Mouse (Mus musculus) T-helper 17 cell (primary cell): ENCODE measurements around the gene Sgcb.

Experiments used
- in situ Hi-C, 2 experiments: fragments of 300-600 bp; cut with MboI, MseI; formaldehyde crosslinking; loops; 1 replicate in 1 of 2; 2 replicates in 1 of 2; pipeline ENCODE4 v1.15.1; 2025; ENCODE audit warnings: high pct_unique_total_duplicates in 2 of 2

Sgcb gene

GRCm38 (mm10) chr5:73637337-73638107 lies 10.1 kb downstream of the Sgcb start:
- in situ Hi-C loops, result loop anchor here in 1 of 2 experiments (10.0 to 25.0 kb wide), 2 partner anchors 93 to 625 kb away; partner anchors contain the start of gene Slc10a4

GRCm38 (mm10) chr5:73633141-73633540 lies 14.4 kb downstream of the Sgcb start:
- in situ Hi-C loops, result loop anchor here in 1 of 2 experiments (10.0 to 25.0 kb wide), 2 partner anchors 88 to 621 kb away; partner anchors contain the start of gene Slc10a4

GRCm38 (mm10) chr5:73632291-73632690 lies 15.3 kb downstream of the Sgcb start, which contains the start of gene Lrrc66:
TSS of gene Lrrc66 (minus strand) at chr5:73632526.
- in situ Hi-C loops, result loop anchor here in 1 of 2 experiments (10.0 to 25.0 kb wide), 2 partner anchors 87 to 620 kb away; partner anchors contain the start of gene Slc10a4

DNA sequence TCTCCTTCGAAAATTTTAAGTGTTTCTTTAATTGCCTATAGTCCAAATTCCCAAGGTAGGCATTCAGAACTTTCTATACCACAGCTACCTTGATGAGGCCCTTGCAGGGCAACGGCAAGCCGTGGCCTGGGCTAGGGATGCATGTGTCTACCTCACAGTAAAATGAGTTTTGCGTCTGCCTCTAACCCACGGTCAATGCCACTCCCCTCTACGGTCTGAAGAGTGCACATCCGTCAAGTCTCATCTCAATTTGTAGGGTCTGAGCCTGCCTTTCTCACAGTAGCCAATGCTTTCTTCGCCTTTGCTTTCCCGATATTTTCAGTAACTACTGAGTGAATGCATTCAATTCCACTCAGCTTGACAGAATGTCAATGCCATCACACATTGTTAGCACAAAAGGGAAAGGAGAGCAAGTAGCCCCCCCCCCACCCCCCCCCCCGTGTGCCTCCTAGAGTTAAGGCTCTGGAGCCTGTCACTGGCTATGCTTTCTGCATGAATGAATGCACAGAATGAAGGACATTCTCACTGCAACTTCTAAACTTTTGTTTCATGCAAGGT lies 16.5 kb downstream of the Sgcb start:
- in situ Hi-C loops, result loop anchor here in 1 of 2 experiments (10.0 to 25.0 kb wide), 2 partner anchors 86 to 619 kb away; partner anchors contain the start of gene Slc10a4

DNA sequence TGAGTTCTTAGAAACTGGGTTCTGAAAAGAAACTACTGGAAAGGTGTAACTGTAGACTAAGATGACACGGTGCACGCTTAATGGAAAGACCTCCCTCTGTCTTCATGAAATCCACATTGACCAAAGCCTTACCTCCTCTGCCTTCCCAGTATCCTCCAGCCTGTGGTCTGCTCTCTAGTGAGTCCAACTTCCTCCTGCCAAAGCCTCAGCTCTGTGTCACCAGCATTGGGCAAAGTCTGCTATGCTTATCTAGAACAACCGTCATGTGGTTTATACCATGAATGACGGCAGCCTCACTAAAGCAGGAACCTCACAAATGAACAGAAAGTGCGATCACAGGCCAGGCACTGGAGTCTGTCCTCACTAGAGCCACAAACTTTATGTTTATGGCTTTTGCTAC lies 17.4 kb downstream of the Sgcb start:
- in situ Hi-C loops, result loop anchor here in 1 of 2 experiments (10.0 to 25.0 kb wide), 2 partner anchors 85 to 618 kb away; partner anchors contain the start of gene Slc10a4

DNA sequence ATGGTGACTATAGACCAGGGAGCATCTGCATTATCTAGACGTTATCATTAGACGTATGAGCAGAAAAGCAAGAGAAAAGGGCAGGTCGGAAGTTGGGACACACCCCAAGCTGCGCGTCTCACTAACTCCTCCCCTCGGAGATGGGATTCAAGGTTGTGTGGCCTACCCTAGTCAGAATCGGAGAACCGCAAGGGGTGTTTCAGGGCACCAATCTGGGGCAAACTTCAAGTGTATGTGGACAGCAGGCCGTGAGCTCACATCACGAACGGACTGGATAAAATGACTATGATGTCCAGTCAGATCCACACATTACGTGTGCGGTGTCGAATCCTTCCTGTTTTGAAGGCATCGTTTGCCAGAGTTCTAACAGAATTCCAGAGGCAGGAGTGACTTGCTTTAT lies 19.6 kb downstream of the Sgcb start:
- in situ Hi-C loops, result loop anchor here (5.0 to 25.0 kb wide), 2 partner anchors 196 to 616 kb away; partner anchors contain the start of gene Slc10a4 (in 1 of the 2)

- in situ Hi-C loops, result loop anchor here (5.0 to 25.0 kb wide), 2 partner anchors 195 to 615 kb away; partner anchors contain the start of gene Slc10a4 (in 1 of the 2)
Observed at GRCm38 (mm10) chr5:73627559-73627958, 20.0 kb downstream of the Sgcb start.

- in situ Hi-C loops, result loop anchor here (5.0 to 25.0 kb wide), 2 partner anchors 195 to 615 kb away; partner anchors contain the start of gene Slc10a4 (in 1 of the 2)
Observed at GRCm38 (mm10) chr5:73626842-73627241, 20.7 kb downstream of the Sgcb start.

DNA sequence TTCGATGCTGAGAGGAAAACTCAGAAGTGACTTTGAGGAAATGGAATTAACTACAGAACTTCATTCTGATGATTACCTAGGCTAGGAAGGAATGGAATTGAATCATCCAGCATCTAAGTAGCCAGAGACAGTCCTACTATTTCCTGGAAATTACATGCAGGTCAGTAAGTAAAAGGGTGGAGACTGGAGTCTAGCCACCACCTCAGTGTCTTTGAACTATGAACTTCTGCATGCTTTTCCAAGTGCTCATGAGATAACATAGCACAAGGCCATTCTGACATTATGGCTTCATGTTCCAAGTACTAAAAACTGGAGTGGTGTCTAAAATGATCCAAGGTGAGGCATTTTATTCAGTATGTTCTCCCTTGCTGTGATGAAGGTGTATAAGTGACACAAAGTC lies 22.1 kb downstream of the Sgcb start:
- in situ Hi-C loops, result loop anchor here (5.0 to 25.0 kb wide), 2 partner anchors 193 to 613 kb away; partner anchors contain the start of gene Slc10a4 (in 1 of the 2)

- in situ Hi-C loops, result no loop called here
Observed at GRCm38 (mm10) chr5:73618969-73619368, 28.6 kb downstream of the Sgcb start.

GRCm38 (mm10) chr5:73615211-73615610 lies 32.4 kb downstream of the Sgcb start:
- in situ Hi-C loops, result no loop called here

DNA sequence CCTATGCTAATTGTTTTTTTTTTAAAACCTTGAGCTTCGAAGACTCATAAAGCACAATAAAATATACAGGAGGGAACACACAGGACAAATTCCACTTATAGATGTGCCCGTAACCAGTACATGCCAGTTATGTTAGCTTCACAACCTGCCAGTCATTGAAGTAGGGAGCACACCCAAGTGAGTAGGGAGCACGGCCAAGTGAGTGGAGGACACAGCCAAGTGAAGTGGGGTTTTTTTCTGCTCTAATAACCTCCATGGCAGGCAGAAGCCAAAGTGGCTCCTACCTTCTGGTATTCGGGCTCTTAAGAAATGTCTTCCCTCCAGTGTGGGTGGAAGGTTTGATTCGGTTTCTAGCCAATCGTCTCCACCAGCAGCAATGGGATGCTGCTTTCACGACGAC lies 34.3 kb downstream of the Sgcb start:
- in situ Hi-C loops, result no loop called here

GRCm38 (mm10) chr5:73611071-73611470 lies 36.5 kb downstream of the Sgcb start:
- in situ Hi-C loops, result no loop called here

GRCm38 (mm10) chr5:73604964-73605363 lies 42.6 kb downstream of the Sgcb start:
- in situ Hi-C loops, result no loop called here

DNA sequence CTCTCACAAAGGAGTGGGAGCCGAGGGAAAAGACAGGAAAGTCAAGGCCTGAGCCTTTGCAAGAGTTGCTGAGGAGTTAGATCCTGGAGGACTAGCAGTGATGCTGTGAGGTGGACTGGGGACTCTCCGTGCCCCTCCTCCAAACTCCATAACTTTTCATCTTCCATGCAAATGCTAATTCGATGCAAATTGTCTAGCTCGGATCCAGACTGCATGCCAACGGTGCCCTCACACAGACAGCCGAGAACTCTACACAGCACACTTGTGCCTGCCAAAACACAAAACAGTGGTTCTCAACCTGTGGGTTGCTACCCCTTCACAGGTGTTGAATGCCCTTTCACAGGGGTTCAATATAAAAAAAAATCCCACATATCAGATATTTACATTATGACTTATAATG lies 43.0 kb downstream of the Sgcb start:
- in situ Hi-C loops, result no loop called here

- in situ Hi-C loops, result no loop called here
Observed at GRCm38 (mm10) chr5:73602865-73603264, 44.7 kb downstream of the Sgcb start.

DNA sequence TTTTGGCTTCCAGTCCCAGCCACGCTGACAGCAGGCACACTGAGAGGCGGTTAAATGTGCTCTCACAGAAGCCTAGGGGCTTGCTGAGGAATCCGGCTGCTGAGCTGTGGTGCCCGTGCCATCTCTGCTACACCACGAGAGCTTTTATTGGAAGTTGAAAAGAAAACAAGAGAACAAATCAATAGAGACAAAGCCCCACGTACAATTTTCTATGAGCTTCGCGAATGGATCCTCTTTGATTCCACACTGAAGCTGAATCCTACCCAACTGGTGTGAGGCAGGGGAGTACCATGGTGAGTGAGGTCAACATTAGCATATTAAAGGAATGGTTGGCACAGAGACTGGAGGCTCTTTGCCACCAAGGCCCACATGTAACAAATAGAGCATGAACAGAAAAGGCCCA lies 46.2 kb downstream of the Sgcb start:
- in situ Hi-C loops, result no loop called here

DNA sequence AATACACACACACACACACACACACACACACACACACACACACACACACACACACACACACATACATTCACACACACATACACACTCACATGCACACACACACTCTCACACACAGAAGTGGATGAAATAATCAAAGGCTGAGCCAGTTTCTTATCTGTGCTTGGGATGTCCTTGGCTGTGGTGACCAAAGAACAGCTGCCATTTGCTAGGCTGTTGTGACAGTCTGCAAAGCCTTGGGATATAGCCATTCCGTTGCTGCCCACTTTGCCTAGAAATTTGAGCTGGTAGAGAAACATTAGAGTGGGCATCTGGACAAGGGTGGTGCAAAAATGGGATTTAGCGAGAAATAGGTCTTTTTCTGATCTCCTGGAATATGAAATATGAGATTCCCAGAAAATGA lies 47.6 kb downstream of the Sgcb start:
- in situ Hi-C loops, result loop anchor here in 1 of 2 experiments (10.0 kb wide), 1 partner anchor 1605 kb away; no protein-coding TSS in a partner anchor

DNA sequence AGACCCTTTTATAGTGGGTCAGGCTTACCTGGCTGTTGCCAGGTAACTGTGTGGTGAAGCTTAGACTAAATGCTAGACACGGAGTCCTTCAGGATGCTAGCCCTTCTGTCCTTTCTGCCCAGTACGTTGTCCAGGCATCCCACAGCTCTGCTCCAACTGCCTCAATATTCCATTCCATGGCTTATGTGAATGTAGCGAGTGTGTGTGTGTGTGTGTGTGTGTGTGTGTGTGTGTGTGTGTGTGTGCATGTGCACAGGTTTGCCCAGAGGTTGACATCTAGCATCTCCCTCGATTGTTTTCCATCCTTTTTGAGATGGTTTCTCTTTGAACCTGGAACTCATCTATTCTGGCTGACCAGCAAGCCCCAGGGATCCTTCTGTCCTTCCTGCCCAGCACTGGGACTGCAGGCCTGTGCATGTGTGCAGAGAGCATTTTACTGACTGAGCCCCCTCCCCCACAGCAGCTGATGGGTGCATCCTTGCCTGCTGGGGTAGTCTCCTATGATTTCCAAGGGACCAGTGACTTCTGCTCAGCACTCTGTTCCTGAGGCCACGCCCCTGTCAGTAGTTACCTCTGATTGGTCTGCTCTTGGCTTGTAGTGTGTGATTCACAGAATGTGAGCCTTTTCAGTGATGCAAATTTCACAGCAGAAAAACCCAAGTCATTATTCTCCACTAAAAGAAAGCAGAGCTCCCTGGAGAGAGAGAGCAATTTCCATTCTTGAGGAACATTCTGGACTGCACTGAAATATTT lies 48.5 kb downstream of the Sgcb start:
- in situ Hi-C loops, result loop anchor here in 1 of 2 experiments (10.0 kb wide), 1 partner anchor 1606 kb away; no protein-coding TSS in a partner anchor

DNA sequence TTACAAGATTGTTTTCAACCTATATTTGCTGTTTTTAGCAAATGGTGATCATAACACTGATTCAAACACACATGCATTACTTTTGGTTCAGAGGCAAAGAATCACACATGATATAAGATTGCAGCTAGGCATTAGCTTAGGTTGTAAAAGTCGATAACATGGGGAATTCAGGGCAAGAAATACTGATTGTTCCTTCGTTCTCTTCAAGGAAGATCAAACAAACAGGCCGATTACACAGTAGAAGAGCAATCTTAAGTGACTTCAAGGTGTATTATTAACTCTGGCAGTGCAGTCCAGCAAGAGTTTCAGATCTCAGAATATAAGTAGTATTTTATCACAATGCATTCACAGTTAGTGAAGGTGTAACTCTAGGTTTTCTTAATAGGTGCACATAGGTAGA lies 60.5 kb downstream of the Sgcb start:
- in situ Hi-C loops, result no loop called here

DNA sequence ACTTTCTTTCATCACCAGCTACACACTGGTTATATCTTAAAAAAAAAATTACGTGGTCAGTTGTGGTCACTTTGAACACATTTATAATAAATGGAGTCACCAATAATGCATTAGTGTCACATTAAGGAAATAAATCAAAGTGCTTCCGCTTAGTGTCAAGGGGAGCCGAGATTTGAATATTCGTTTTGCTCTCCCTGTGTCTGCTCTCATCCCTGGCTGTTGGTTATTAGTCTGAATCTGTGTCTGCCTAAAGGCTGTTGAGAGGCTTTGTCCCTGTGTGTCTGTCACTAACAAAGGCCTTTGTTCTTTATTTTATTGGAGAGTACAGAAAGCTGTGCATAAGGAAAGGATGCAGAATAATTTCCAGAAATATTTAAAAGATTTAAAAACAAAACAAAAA lies 61.0 kb downstream of the Sgcb start:
- in situ Hi-C loops, result no loop called here
